Mouse (Mus musculus): ENCODE measurements around the gene Cpvl. TPM values are rescaled to one million over a fixed set of nuclear protein-coding genes. Genes with fewer than 3 reads are reported as not detected.

The Cpvl gene
- polyA plus RNA-seq, 1 experiment from 2014 or later = not detected

Other genes with a start within 250 kb of the Cpvl start
- 10.2 and 12.3 TPM in 2 replicates for gene Tril, start 157.8 kb downstream of the Cpvl start, polyA plus RNA-seq (2015; fragmentation: Nextera tagmentation; extraction: Ambion mirVana)
- 28.8 and 29.1 TPM in 2 replicates for gene Chn2, start 60.9 kb upstream of the Cpvl start, polyA plus RNA-seq (2015; fragmentation: Nextera tagmentation; extraction: Ambion mirVana)